Mouse (Mus musculus): Measurements from ENCODE around the gene St6gal1.

DNA sequence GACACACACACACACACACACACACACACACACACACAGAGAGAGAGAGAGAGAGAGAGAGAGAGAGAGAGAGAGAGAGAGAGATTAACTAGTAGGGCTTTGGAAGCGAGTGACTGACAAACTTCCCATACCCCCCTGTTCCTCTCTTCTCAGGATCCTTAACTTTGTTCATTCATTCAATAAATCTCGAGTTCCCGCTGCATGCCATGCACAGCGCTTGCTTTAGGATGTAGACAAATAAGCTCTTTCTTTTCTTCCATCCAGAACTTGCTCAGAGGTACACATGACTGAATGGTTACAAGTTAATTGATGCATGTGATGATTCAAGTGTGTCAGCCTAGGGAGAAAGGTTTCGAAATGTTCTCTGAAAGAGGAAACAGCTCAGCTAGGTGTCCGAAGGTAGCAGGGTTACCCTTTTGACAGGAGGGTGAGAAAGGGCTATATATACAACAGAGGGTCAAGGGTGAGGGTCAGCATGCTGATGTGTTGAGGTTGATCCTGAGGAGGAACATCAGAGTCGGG is 10.7 kb downstream of the St6gal1 start:
- TF ChIP-seq POLR2A (IDR thresholded peaks at IDR 0.05; ENCODE audit: extremely low read depth, insufficient read depth, low read length): no peak
- no peak for TF ChIP-seq CTCF (IDR thresholded peaks at IDR 0.05; ENCODE audit: extremely low read depth, insufficient read depth, low read length)
